Mouse (Mus musculus) CH12.LX (cell line): ENCODE measurements at regions not wholly inside any gene's neighbourhood (a gene's known extent, or its start where the extent isn't known, plus 50 kb on each side); places are given as distances from the start of the nearest gene placed in this dataset.

ENCODE experiments used
- DNase-seq: peaks from one replicate; pipeline ENCODE4 v3.0.0-alpha.2; 2013; ENCODE audit errors: extremely low read depth
- H3K27ac ChIP-seq: 2 replicates; pipeline ENCODE4 v1.5.1; 2012; ENCODE audit warnings: low read depth, mild to moderate bottlenecking, control low read depth, moderate library complexity; ENCODE audit not compliant: insufficient read depth
- H3K27me3 ChIP-seq: replicated peaks from 2 replicates; pipeline ENCODE3; 2012; ENCODE audit warnings: inconsistent platforms
- H3K36me3 ChIP-seq, 2 experiments: replicated peaks in 1 of 2; 2 replicates each; pipeline versions ENCODE3 to v1.6.1; 2012; ENCODE audit warnings: inconsistent platforms in 1 of 2, low read length in 1 of 2, mild to moderate bottlenecking in 1 of 2, mixed read lengths in 1 of 2, moderate library complexity in 1 of 2; ENCODE audit not compliant: control insufficient read depth in 1 of 2, insufficient read depth in 1 of 2
- H3K4me1 ChIP-seq, 2 experiments: 2 replicates each; pipeline ENCODE4 v1.6.1; 2012; ENCODE audit warnings: inconsistent platforms in 1 of 2, moderate library complexity in 1 of 2; ENCODE audit not compliant: insufficient read depth in 2 of 2, control insufficient read depth in 1 of 2
- H3K4me2 ChIP-seq: 2 replicates; pipeline ENCODE4 v1.6.1; 2012; ENCODE audit warnings: low read depth, mild to moderate bottlenecking, control low read depth; ENCODE audit not compliant: poor library complexity, insufficient read depth, severe bottlenecking
- H3K4me3 ChIP-seq, 3 experiments: fragments of 150-350 bp in 1 of 3; sonication (generic) in 1 of 3; replicated peaks in 1 of 3; 2 replicates each; pipeline versions ENCODE3 to v1.5.1; 2011 to 2012; ENCODE audit warnings: low read depth in 2 of 3, low read length in 2 of 3, mild to moderate bottlenecking in 2 of 3, moderate library complexity in 2 of 3, control low read depth in 1 of 3, improper control_type of control experiment in 1 of 3, inconsistent platforms in 1 of 3, mixed read lengths in 1 of 3; ENCODE audit not compliant: poor library complexity in 1 of 3
- H3K79me2 ChIP-seq: replicated peaks from 2 replicates; pipeline ENCODE4 v1.6.1; 2012; ENCODE audit warnings: mild to moderate bottlenecking, moderate library complexity; ENCODE audit not compliant: control insufficient read depth, poor library complexity, insufficient read depth, severe bottlenecking; ENCODE audit errors: extremely low read depth
- H3K9ac ChIP-seq: 2 replicates; pipeline ENCODE4 v1.6.1; 2012; ENCODE audit warnings: low read depth, mild to moderate bottlenecking, control low read depth, moderate library complexity; ENCODE audit not compliant: insufficient read depth
- H3K9me3 ChIP-seq: replicated peaks from 2 replicates; pipeline ENCODE3; 2012; ENCODE audit warnings: low read length, inconsistent platforms, mixed read lengths
- BHLHE40 ChIP-seq: IDR thresholded peaks from 2 replicates; pipeline ENCODE4 v1.6.1; 2011; ENCODE audit warnings: mild to moderate bottlenecking, low read depth, low read length, improper control_type of control experiment
- CHD1 ChIP-seq: IDR thresholded peaks from 2 replicates; pipeline ENCODE4 v1.6.1; 2012; ENCODE audit warnings: low read depth, low read length, improper control_type of control experiment, inconsistent platforms
- CHD2 ChIP-seq: IDR thresholded peaks from 2 replicates; pipeline ENCODE4 v1.6.1; 2011; ENCODE audit warnings: low read length, improper control_type of control experiment
- CTCF ChIP-seq, 2 experiments: IDR thresholded peaks in 1 of 2; conservative IDR thresholded peaks in 1 of 2; 2 replicates each; pipeline ENCODE4 v1.5.1; 2011 to 2012; ENCODE audit warnings: low read depth in 2 of 2, low read length in 2 of 2, improper control_type of control experiment in 1 of 2, inconsistent platforms in 1 of 2, mild to moderate bottlenecking in 1 of 2, moderate library complexity in 1 of 2
- E2F4 ChIP-seq: IDR thresholded peaks from 2 replicates; pipeline ENCODE4 v1.6.1; 2011; ENCODE audit warnings: low read depth, low read length, improper control_type of control experiment; ENCODE audit not compliant: insufficient replicate concordance
- EP300 ChIP-seq: IDR thresholded peaks from 2 replicates; pipeline ENCODE4 v1.6.1; 2011; ENCODE audit warnings: low read length, improper control_type of control experiment
- GABPA ChIP-seq: IDR thresholded peaks from 2 replicates; pipeline ENCODE4 v1.6.1; 2012; ENCODE audit warnings: low read depth, low read length, improper control_type of control experiment, inconsistent platforms; ENCODE audit not compliant: insufficient replicate concordance
- HCFC1 ChIP-seq: IDR thresholded peaks from 2 replicates; pipeline ENCODE4 v1.6.1; 2012; ENCODE audit warnings: low read depth, mild to moderate bottlenecking, inconsistent platforms, low read length, improper control_type of control experiment
- IRF4 ChIP-seq: IDR thresholded peaks from 2 replicates; pipeline ENCODE4 v1.6.1; 2014; ENCODE audit warnings: low read depth, mild to moderate bottlenecking, inconsistent platforms, low read length, improper control_type of control experiment
- JUN ChIP-seq: IDR thresholded peaks from 2 replicates; pipeline ENCODE4 v1.6.1; 2011; ENCODE audit warnings: low read depth, mild to moderate bottlenecking, low read length, improper control_type of control experiment, moderate library complexity; ENCODE audit not compliant: insufficient read depth
- JUND ChIP-seq: conservative IDR thresholded peaks from 2 replicates; pipeline ENCODE4 v1.6.1; 2011; ENCODE audit warnings: low read depth, low read length, improper control_type of control experiment
- KAT2A ChIP-seq: IDR thresholded peaks from 2 replicates; pipeline ENCODE4 v1.6.1; 2012; ENCODE audit warnings: low read length, improper control_type of control experiment, inconsistent platforms; ENCODE audit not compliant: insufficient replicate concordance
- MAFK ChIP-seq: IDR thresholded peaks from 2 replicates; pipeline ENCODE4 v1.6.1; 2011; ENCODE audit warnings: low read length, improper control_type of control experiment; ENCODE audit not compliant: insufficient replicate concordance
- MAX ChIP-seq: IDR thresholded peaks from 2 replicates; pipeline ENCODE4 v1.6.1; 2011; ENCODE audit warnings: low read length, improper control_type of control experiment
- MAZ ChIP-seq: IDR thresholded peaks from 2 replicates; pipeline ENCODE4 v1.6.1; 2012; ENCODE audit warnings: low read depth, mild to moderate bottlenecking, inconsistent platforms, low read length, improper control_type of control experiment, moderate library complexity
- MEF2A ChIP-seq: IDR thresholded peaks from 2 replicates; pipeline ENCODE4 v1.6.1; 2014; ENCODE audit warnings: low read depth, mild to moderate bottlenecking, inconsistent platforms, low read length, improper control_type of control experiment, borderline replicate concordance
- MXI1 ChIP-seq: IDR thresholded peaks from 2 replicates; pipeline ENCODE4 v1.6.1; 2011; ENCODE audit warnings: mild to moderate bottlenecking, low read depth, low read length, improper control_type of control experiment
- MYC ChIP-seq: IDR thresholded peaks from 2 replicates; pipeline ENCODE4 v1.6.1; 2011; ENCODE audit warnings: low read depth, mild to moderate bottlenecking, improper control_type of control experiment, low read length
- NELFE ChIP-seq: IDR thresholded peaks from 2 replicates; pipeline ENCODE4 v1.6.1; 2011; ENCODE audit warnings: low read depth, low read length, improper control_type of control experiment
- NRF1 ChIP-seq: IDR thresholded peaks from 2 replicates; pipeline ENCODE4 v1.6.1; 2014; ENCODE audit warnings: low read depth, mild to moderate bottlenecking, inconsistent platforms, low read length, improper control_type of control experiment, moderate library complexity
- PAX5 ChIP-seq: IDR thresholded peaks from 2 replicates; pipeline ENCODE4 v1.6.1; 2012; ENCODE audit warnings: low read length, inconsistent platforms, mixed read lengths
- POLR2AphosphoS2 ChIP-seq: IDR thresholded peaks from 2 replicates; pipeline ENCODE4 v1.6.1; 2011; ENCODE audit warnings: low read depth, low read length, improper control_type of control experiment
- RAD21 ChIP-seq: IDR thresholded peaks from 2 replicates; pipeline ENCODE4 v1.6.1; 2011; ENCODE audit warnings: low read depth, mild to moderate bottlenecking, low read length, improper control_type of control experiment, moderate library complexity
- RCOR1 ChIP-seq: conservative IDR thresholded peaks from 2 replicates; pipeline ENCODE4 v1.6.1; 2012; ENCODE audit warnings: low read depth, mild to moderate bottlenecking, inconsistent platforms, low read length, improper control_type of control experiment
- SIN3A ChIP-seq: IDR thresholded peaks from 2 replicates; pipeline ENCODE4 v1.6.1; 2012; ENCODE audit warnings: low read length, improper control_type of control experiment, inconsistent platforms
- TBP ChIP-seq: conservative IDR thresholded peaks from 2 replicates; pipeline ENCODE4 v1.6.1; 2011; ENCODE audit warnings: low read depth, low read length, improper control_type of control experiment
- TCF12 ChIP-seq: IDR thresholded peaks from 2 replicates; pipeline ENCODE4 v1.6.1; 2014; ENCODE audit warnings: low read depth, mild to moderate bottlenecking, inconsistent platforms, low read length, improper control_type of control experiment
- UBTF ChIP-seq: IDR thresholded peaks from 2 replicates; pipeline ENCODE4 v1.6.1; 2012; ENCODE audit warnings: low read depth, mild to moderate bottlenecking, inconsistent platforms, low read length, improper control_type of control experiment, moderate library complexity
- USF1 ChIP-seq: IDR thresholded peaks from 2 replicates; pipeline ENCODE4 v1.6.1; 2014; ENCODE audit warnings: low read depth, mild to moderate bottlenecking, inconsistent platforms, low read length, improper control_type of control experiment
- USF2 ChIP-seq: conservative IDR thresholded peaks from 2 replicates; pipeline ENCODE4 v1.6.1; 2011; ENCODE audit warnings: low read depth, low read length, improper control_type of control experiment
- ZC3H11A ChIP-seq: IDR thresholded peaks from 2 replicates; pipeline ENCODE4 v1.6.1; 2012; ENCODE audit warnings: low read depth, mild to moderate bottlenecking, inconsistent platforms, low read length, improper control_type of control experiment
- ZMIZ1 ChIP-seq: IDR thresholded peaks from 2 replicates; pipeline ENCODE4 v1.6.1; 2012; ENCODE audit warnings: low read depth, mild to moderate bottlenecking, inconsistent platforms, low read length, improper control_type of control experiment
- ZNF384 ChIP-seq: IDR thresholded peaks from 2 replicates; pipeline ENCODE4 v1.6.1; 2012; ENCODE audit warnings: low read depth, low read length, improper control_type of control experiment, inconsistent platforms
- dilution Hi-C: fragments of 300-500 bp; cut with MboI; formaldehyde crosslinking; loops from 2 replicates; pipeline ENCODE4 v1.14.3; 2020; ENCODE audit warnings: low sequenced_read_pairs; ENCODE audit not compliant: extremely low pct_unique_long_range_greater_than_20kb, extremely low pct_ligation_motif_present
- in situ Hi-C: fragments of 300-500 bp; cut with MboI; formaldehyde crosslinking; loops from 3 replicates; pipeline ENCODE4 v1.14.3; 2019; ENCODE audit warnings: low sequenced_read_pairs, low pct_ligation_motif_present, low pct_unique_long_range_greater_than_20kb, mixed read lengths

- no peak overlapping the region for H3K9ac ChIP-seq
- H3K9me3 ChIP-seq, result no peaks in the 10 kb centered on the region
- no peaks in the 10 kb centered on the region for H3K79me2 ChIP-seq
- in situ Hi-C loops, result no loop called here
- peaks cover 3 to 21% of the 10 kb centered on the region in 2 experiments; a peak in 3 of 4 replicates for H3K4me1 ChIP-seq
- H3K27ac ChIP-seq, result no peak overlapping the region
- TF ChIP-seq BHLHE40, result no peak
- no peak for TF ChIP-seq JUND
- TF ChIP-seq MEF2A, result no peak
- TF ChIP-seq MYC, result no peak
- TF ChIP-seq NELFE, result no peak
- TF ChIP-seq MAZ, result no peak
- TF ChIP-seq POLR2AphosphoS2, result no peak
- TF ChIP-seq RCOR1, result no peak
- TF ChIP-seq SIN3A, result no peak
- TF ChIP-seq E2F4, result no peak
- no peak for TF ChIP-seq ZNF384
- TF ChIP-seq MAFK, result no peak
- TF ChIP-seq, all 38 proteins: peak for 0
- no peak for DNase-seq
- dilution Hi-C loops, result no loop called here
- H3K4me2 ChIP-seq, result no peak overlapping the region
- H3K4me3 ChIP-seq, result no peak overlapping the region
- no peaks in the 10 kb centered on the region for H3K27me3 ChIP-seq
- H3K36me3 ChIP-seq, result no peaks in the 10 kb centered on the region
Measured at GRCm38 (mm10) chr1:61574276-61574675, 64.3 kb upstream of the Pard3b start.

GRCm38 (mm10) chr1:61576758-61577157 is 61.9 kb upstream of the Pard3b start:
- TF ChIP-seq HCFC1 (no peak), NELFE (no peak), GABPA (no peak), JUN (no peak), PAX5 (no peak), CHD2 (no peak), MEF2A (peak; percentile 80), JUND (peak; percentile 74), NRF1 (no peak), SIN3A (no peak), USF2 (no peak), UBTF (no peak), IRF4 (peak; percentile 54), USF1 (no peak), RCOR1 (no peak), KAT2A (no peak), ZC3H11A (no peak), TBP (no peak), TCF12 (no peak), MAZ (no peak), BHLHE40 (0 out of 2 replicates have a peak, but pooled peaks have one; percentile 1), RAD21 (no peak), ZNF384 (no peak), CTCF (conservative IDR thresholded peaks at IDR 0.05 in 1 of 2, IDR thresholded peaks at IDR 0.05 in 1 of 2; ENCODE audit: low read depth in 2 of 2, low read length in 2 of 2) (no peak), ZMIZ1 (no peak), MAX (no peak), MXI1 (no peak), MYC (no peak), EP300 (no peak), CHD1 (no peak)
- H3K4me3 ChIP-seq, result no peak overlapping the region
- no peaks in the 10 kb centered on the region for H3K27me3 ChIP-seq
- no peak overlapping the region for H3K4me2 ChIP-seq
- in situ Hi-C loops (no loop called here), dilution Hi-C loops (no loop called here)
- H3K9ac ChIP-seq, result no peak overlapping the region
- H3K4me1 ChIP-seq, result peaks cover 3 to 44% of the 10 kb centered on the region in 2 experiments; a peak in 3 of 4 replicates
- no peaks in the 10 kb centered on the region for H3K36me3 ChIP-seq
- no peaks in the 10 kb centered on the region for H3K9me3 ChIP-seq
- no peaks in the 10 kb centered on the region for H3K79me2 ChIP-seq
- H3K27ac ChIP-seq, result no peak overlapping the region
- peak; percentile 43 for DNase-seq
